Mouse (Mus musculus) activated CD4-positive, CD25-positive, alpha-beta regulatory T cell (primary cell): ENCODE results near the gene Pick1. TPM values are rescaled to one million over a fixed set of nuclear protein-coding genes. Genes with fewer than 3 reads are reported as not detected.

ENCODE experiments used
- polyA plus RNA-seq, 2 experiments: library from polyadenylated mRNA; unstranded; fragments of 100-300 nt; shearing (Covaris generic); gene quantifications; one replicate each; pipeline ENCODE4 v1.2.1; 2017

Pick1 gene
- 10 to 100 TPM; 29.6 to 30.8 TPM for polyA plus RNA-seq

GRCm38 (mm10) chr15:79229058-79229821 is at the start of gene Pick1, which contains the start of gene Gm49486:
Pick1 (plus strand) TSS chr15:79229173.
Gm49486 (plus strand) TSS chr15:79229391.

DNA sequence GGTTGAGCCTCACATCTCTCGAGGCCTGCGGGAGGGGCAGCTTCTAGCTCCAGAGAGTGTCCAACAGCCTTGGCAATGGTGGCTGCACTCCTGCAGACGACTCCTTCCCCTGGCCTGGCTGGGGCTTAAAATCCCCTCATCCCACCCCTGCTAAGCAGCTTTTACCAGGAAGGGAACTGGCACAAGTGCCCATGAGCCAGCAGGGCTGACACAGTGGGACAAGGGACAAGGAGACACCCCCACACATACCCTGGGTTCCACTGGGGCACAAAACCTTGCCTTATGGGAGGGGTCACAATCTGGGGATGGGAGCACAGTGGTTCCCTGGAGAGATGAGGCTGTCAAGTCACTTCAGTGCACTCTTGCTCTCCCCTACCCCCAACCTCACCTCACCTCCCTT is 25.7 kb downstream of the Pick1 start, which contains the start of gene Slc16a8:
TSS of gene Slc16a8 (minus strand) at position 101 of the 400 bp plus-strand sequence.

GRCm38 (mm10) chr15:79285399-79285798 is 56.4 kb downstream of the Pick1 start, which contains the start of gene Baiap2l2:
Baiap2l2 (minus strand) TSS chr15:79285537.

Other genes starting within 250 kb of the Pick1 start
- 100 to 1,000 TPM; 106 to 152 TPM for gene H1f0, start 200.7 kb upstream of the Pick1 start, polyA plus RNA-seq
- gene Galr3, start 187.3 kb upstream of the Pick1 start, polyA plus RNA-seq: under 1 TPM; 0.42 to 0.47 TPM
- gene Ankrd54, start 166.3 kb upstream of the Pick1 start, polyA plus RNA-seq: 10 to 100 TPM; 48.6 to 53.3 TPM
- gene Eif3l, start 154.0 kb upstream of the Pick1 start, polyA plus RNA-seq: 100 to 1,000 TPM; 160 to 185 TPM
- 10 to 100 TPM; 26.9 to 36.0 TPM for gene Micall1, start 120.3 kb upstream of the Pick1 start, polyA plus RNA-seq
- 100 to 1,000 TPM; 133 to 161 TPM for gene Polr2f, start 88.2 kb upstream of the Pick1 start, polyA plus RNA-seq
- 1 to 10 TPM; 3.0 to 4.3 TPM for gene 1700088E04Rik, start 87.9 kb upstream of the Pick1 start, polyA plus RNA-seq
- under 1 TPM in 1 of 2 experiments, not detected in 1; 0.09 TPM for gene Sox10, start 63.9 kb upstream of the Pick1 start, polyA plus RNA-seq
- under 1 TPM; 0.17 to 0.98 TPM for gene Gm49486, start 218 bp downstream of the Pick1 start, polyA plus RNA-seq
- under 1 TPM in 1 of 2 experiments, not detected in 1; 0.45 TPM for gene Slc16a8, start 25.6 kb downstream of the Pick1 start, polyA plus RNA-seq
- gene Baiap2l2, start 56.4 kb downstream of the Pick1 start, polyA plus RNA-seq: 1 to 10 TPM in 1 of 2 experiments, under 1 TPM in 1; 0.58 to 1.1 TPM
- 10 to 100 TPM in 1 of 2 experiments, 1 to 10 TPM in 1; 4.7 to 10.7 TPM for gene Pla2g6, start 99.2 kb downstream of the Pick1 start, polyA plus RNA-seq
- gene Maff, start 117.4 kb downstream of the Pick1 start, polyA plus RNA-seq: 1 to 10 TPM; 1.7 to 3.4 TPM
- gene Tmem184b, start 174.4 kb downstream of the Pick1 start, polyA plus RNA-seq: 10 to 100 TPM; 33.9 to 51.9 TPM
- 10 to 100 TPM; 30.0 to 31.2 TPM for gene Csnk1e, start 226.4 kb downstream of the Pick1 start, polyA plus RNA-seq